Mouse (Mus musculus): ENCODE measurements at regions not wholly inside any gene's neighbourhood (a gene's known extent, or its start where the extent isn't known, plus 50 kb on each side); places are given as distances from the start of the nearest gene placed in this dataset.

DNA sequence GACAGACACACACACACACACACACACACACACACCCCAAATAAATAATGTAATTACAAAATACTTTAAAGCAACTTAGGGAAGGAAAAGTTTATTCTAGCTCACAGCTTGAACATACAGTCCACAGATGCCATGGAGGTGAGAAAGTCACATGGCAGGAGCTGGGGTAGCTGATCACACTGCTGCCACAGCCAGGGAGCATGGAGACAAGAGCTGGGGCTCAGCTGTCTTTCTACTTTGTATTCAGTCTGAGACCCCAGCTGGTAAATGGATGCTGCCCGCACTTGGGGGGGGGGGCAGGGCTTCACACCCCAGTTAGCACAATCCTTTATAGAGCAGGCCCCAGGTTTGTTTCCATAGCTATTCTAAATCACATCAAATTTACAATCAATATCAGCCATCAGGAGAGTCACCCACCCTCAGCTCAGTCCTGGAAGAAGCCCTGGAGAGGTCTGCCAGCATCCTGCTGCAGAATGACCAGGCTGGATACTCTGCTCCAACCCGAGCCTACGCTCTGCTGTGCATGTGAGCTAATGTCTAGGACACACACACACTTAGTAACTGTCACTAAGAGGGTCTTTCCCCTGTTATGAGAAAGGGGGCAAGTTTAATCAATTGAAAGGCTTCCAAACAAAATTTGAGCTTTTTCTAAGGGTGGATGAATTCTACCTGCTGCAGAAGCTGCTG is 184.3 kb upstream of the Tle3 start:
- TF ChIP-seq CTCF (conservative IDR thresholded peaks at IDR 0.05; ENCODE audit: low read length) (no peak), POU5F1 (IDR thresholded peaks at IDR 0.05; ENCODE audit: borderline replicate concordance, low read length) (no peak)
